Mouse (Mus musculus) stomach, postnatal 0 days (tissue): Measurements from ENCODE around the gene Slc5a5. TPM values are rescaled to one million over a fixed set of nuclear protein-coding genes. Genes with fewer than 3 reads are reported as not detected.

Experiments used
- ATAC-seq: fragments of 200-750 bp; cut with Nextera tagmentation; 2 replicates; pipeline ENCODE4 v1.8.0; 2017; ENCODE audit not compliant: low FRiP score, low TSS enrichment
- DNase-seq: peaks from one replicate; pipeline ENCODE4 v3.0.0-alpha.2; 2016; ENCODE audit warnings: low spot score
- H3K27ac ChIP-seq: fragments of 300-500 bp; sonication (generic); replicated peaks from 2 replicates; pipeline ENCODE4 v1.5.1; 2014; ENCODE audit warnings: mild to moderate bottlenecking, control low read depth
- H3K27me3 ChIP-seq: fragments of 300-500 bp; sonication (generic); 2 replicates; pipeline ENCODE4 v1.6.1; 2014; ENCODE audit warnings: low read length; ENCODE audit not compliant: control insufficient read depth, insufficient read depth
- H3K36me3 ChIP-seq: fragments of 300-500 bp; sonication (generic); 2 replicates; pipeline ENCODE4 v1.6.1; 2014; ENCODE audit warnings: low read length, mixed read lengths; ENCODE audit not compliant: control insufficient read depth, insufficient read depth
- H3K4me1 ChIP-seq: fragments of 300-500 bp; sonication (generic); replicated peaks from 2 replicates; pipeline ENCODE4 v1.6.1; 2014; ENCODE audit warnings: antibody characterized with exemption; ENCODE audit not compliant: control insufficient read depth, insufficient read depth
- H3K4me2 ChIP-seq: fragments of 300-500 bp; sonication (generic); replicated peaks from 2 replicates; pipeline ENCODE4 v1.6.1; 2014; ENCODE audit warnings: low read depth, mild to moderate bottlenecking, control low read depth, moderate library complexity
- H3K4me3 ChIP-seq: fragments of 300-500 bp; sonication (generic); 2 replicates; pipeline ENCODE4 v1.5.1; 2014; ENCODE audit warnings: low read depth, low read length, control low read depth
- H3K9ac ChIP-seq: fragments of 300-500 bp; sonication (generic); 2 replicates; pipeline ENCODE4 v1.6.1; 2014; ENCODE audit warnings: mild to moderate bottlenecking, low read length, control low read depth, mixed read lengths
- H3K9me3 ChIP-seq: fragments of 300-500 bp; sonication (generic); 2 replicates; pipeline ENCODE4 v1.6.1; 2016; ENCODE audit warnings: low read length; ENCODE audit not compliant: control insufficient read depth
- CTCF ChIP-seq: IDR thresholded peaks from 2 replicates; pipeline ENCODE4 v1.5.1; 2016; ENCODE audit warnings: antibody characterized with exemption, low read depth, mild to moderate bottlenecking, moderate library complexity
- EP300 ChIP-seq: optimal IDR thresholded peaks from 2 replicates; pipeline ENCODE3; 2016; ENCODE audit warnings: antibody characterized with exemption
- WGBS: fragments of 180-500 bp; shearing (Covaris S2); extraction: QIAGEN DNeasy Blood & Tissue Kit; methylation state at CpG from one replicate; pipeline ENCODE4 v1.1.7; 2014; 5-methylcytosine and 5-hydroxymethylcytosine counted together
- polyA plus RNA-seq: library from polyadenylated mRNA; unstranded; fragments of >200 nt; fragmentation: Nextera tagmentation; extraction: Ambion mirVana; gene quantifications from 2 replicates; pipeline ENCODE4 v1.2.1, GENCODE M21; 2015

Gene Slc5a5
- polyA plus RNA-seq, 1 experiment from 2014 or later, result 42.8 TPM

- WGBS, result 51% methylated on average over 15 of the region's 15 CpGs
Observed at GRCm38 (mm10) chr8:70846371-70847154, 46.0 kb downstream of the Slc5a5 start.

DNA sequence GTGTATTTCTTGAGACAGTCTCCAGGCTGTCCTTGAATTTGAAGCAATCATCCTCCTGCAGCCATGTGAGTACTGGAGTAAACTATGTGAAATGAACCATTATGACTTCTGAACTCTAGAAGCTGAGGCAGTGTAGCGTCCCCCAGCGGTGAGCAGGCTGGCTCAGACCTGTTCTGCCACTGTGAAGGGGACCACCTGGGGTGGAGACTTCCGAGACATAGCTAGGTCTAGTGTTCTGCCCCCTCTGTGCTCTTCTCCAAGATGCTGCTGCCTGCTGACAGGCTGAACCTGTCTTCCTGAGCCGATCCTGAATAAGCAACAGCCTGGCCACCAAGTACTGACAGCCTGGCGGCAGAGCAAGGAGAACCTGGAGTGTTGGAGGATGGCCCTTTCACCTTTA is 47.4 kb downstream of the Slc5a5 start:
- 50% methylated on average over 5 of the region's 5 CpGs for WGBS
- H3K36me3 ChIP-seq, result no peaks in the 10 kb centered on the region
- no peaks in the 10 kb centered on the region for H3K9me3 ChIP-seq
- TF ChIP-seq CTCF (no peak), EP300 (no peak)
- no peaks in the 10 kb centered on the region for H3K27me3 ChIP-seq
- H3K4me1 ChIP-seq, result no peaks in the 10 kb centered on the region
- H3K4me2 ChIP-seq, result no peak overlapping the region
- DNase-seq (no peak), ATAC-seq (no peak)
- no peak overlapping the region for H3K9ac ChIP-seq
- H3K4me3 ChIP-seq, result no peak overlapping the region
- H3K27ac ChIP-seq, result no peak overlapping the region

More at GRCm38 (mm10) chr8:70846371-70847154, 46.0 kb downstream of the Slc5a5 start:
- peak; percentile 59 for DNase-seq
- Histone ChIP-seq H3K27me3 (no peaks in the 10 kb centered on the region), H3K36me3 (no peaks in the 10 kb centered on the region), H3K27ac (no peak overlapping the region), H3K4me3 (no peak overlapping the region), H3K9ac (no peak overlapping the region), H3K4me1 (no peaks in the 10 kb centered on the region), H3K9me3 (no peaks in the 10 kb centered on the region), H3K4me2 (no peak overlapping the region)
- TF ChIP-seq CTCF (peak; percentile 56), EP300 (no peak)
- ATAC-seq, result no peak

- Histone ChIP-seq H3K9me3 (no peaks in the 10 kb centered on the region), H3K4me3 (no peak overlapping the region), H3K27ac (no peak overlapping the region), H3K4me1 (no peaks in the 10 kb centered on the region), H3K9ac (no peak overlapping the region), H3K36me3 (no peaks in the 10 kb centered on the region), H3K4me2 (no peak overlapping the region), H3K27me3 (no peaks in the 10 kb centered on the region)
- TF ChIP-seq CTCF (peak; percentile 98), EP300 (no peak)
- ATAC-seq (no peak), DNase-seq (peak; percentile 91)
- 1% methylated on average over 6 of the region's 6 CpGs for WGBS
Observed at GRCm38 (mm10) chr8:70844523-70844922, 48.0 kb downstream of the Slc5a5 start.

DNA sequence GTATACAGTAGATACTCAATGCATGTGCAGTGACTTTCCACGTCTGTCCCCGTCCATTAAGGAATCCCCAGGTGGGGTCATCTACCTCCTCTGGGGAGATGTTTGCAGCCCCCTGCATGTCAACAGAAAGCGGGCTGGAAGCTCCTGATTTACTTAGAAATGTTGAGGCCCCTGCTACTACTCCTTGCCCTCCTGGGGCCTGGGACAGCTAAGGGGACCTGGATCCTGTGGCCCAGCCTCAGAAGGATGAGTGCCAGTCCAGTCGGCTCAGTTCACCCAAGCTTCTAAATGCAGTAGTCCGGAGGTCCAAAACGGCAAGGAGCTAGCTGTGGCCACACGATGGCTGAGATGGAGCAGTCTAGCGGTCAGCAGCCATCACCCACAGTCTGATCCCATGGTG is 48.6 kb downstream of the Slc5a5 start:
- Histone ChIP-seq H3K4me2 (no peak overlapping the region), H3K4me1 (no peaks in the 10 kb centered on the region), H3K27me3 (no peaks in the 10 kb centered on the region), H3K9ac (no peak overlapping the region), H3K36me3 (no peaks in the 10 kb centered on the region), H3K9me3 (no peaks in the 10 kb centered on the region), H3K4me3 (no peak overlapping the region), H3K27ac (no peak overlapping the region)
- ATAC-seq (no peak), DNase-seq (no peak)
- 87% methylated on average over 8 of the region's 8 CpGs for WGBS
- TF ChIP-seq EP300, result no peak
- no peak for TF ChIP-seq CTCF

GRCm38 (mm10) chr8:70843214-70843773 is 49.3 kb downstream of the Slc5a5 start:
- TF ChIP-seq EP300 (no peak), CTCF (no peak)
- ATAC-seq, result no peak
- H3K4me3 ChIP-seq, result no peak overlapping the region

DNA sequence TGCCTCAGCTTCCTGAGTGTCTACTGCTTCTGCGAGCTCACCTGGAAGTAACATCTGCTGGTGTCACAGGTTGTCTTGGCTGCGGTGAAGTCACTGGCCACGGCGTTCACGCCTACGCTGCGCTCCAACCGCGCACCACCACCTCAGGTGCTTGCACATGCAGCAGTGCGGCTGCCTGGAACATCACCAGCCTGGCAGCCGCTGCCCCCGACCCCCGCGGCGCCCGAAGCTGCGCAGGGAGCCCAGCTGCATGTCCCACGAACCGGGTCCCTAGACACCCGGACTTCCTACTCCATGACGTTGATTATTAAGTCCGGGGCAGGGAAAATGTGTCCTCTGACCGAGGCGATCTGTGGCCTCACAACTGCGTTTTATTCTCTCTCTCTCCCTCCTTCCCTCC is 50.1 kb downstream of the Slc5a5 start:
- H3K27me3 ChIP-seq, result no peaks in the 10 kb centered on the region
- 0 out of 2 replicates have a peak, but pooled peaks cover 3% of the 10 kb centered on the region for H3K4me1 ChIP-seq
- TF ChIP-seq CTCF (no peak), EP300 (no peak)
- H3K27ac ChIP-seq, result no peak overlapping the region
- WGBS, result 70% methylated on average over 25 of the region's 25 CpGs
- H3K4me2 ChIP-seq, result no peak overlapping the region
- H3K36me3 ChIP-seq, result no peaks in the 10 kb centered on the region
- H3K9me3 ChIP-seq, result no peaks in the 10 kb centered on the region
- H3K9ac ChIP-seq, result no peak overlapping the region
- ATAC-seq (no peak), DNase-seq (no peak)
- H3K4me3 ChIP-seq, result no peak overlapping the region

More at GRCm38 (mm10) chr8:70843214-70843773, 49.3 kb downstream of the Slc5a5 start:
- Histone ChIP-seq H3K4me1 (0 out of 2 replicates have a peak, but pooled peaks cover 3% of the 10 kb centered on the region), H3K4me2 (no peak overlapping the region), H3K9ac (no peak overlapping the region), H3K27me3 (no peaks in the 10 kb centered on the region), H3K9me3 (no peaks in the 10 kb centered on the region), H3K27ac (no peak overlapping the region), H3K36me3 (no peaks in the 10 kb centered on the region)
- 89% methylated on average over 5 of the region's 5 CpGs for WGBS
- no peak for DNase-seq
